Mouse (Mus musculus) T-helper 1 cell (primary cell): ENCODE data around the gene Emg1.
"Not testable (repeated sequence)": the region's sequence is repeated elsewhere in the genome, so short reads cannot be mapped to it uniquely, and the experiment has no call there.

Experiments used
- in situ Hi-C: fragments of 300-600 bp; cut with MboI, MseI; formaldehyde crosslinking; loops from one replicate; pipeline ENCODE4 v1.15.1; 2025; ENCODE audit warnings: high pct_unique_total_duplicates

The Emg1 gene

DNA sequence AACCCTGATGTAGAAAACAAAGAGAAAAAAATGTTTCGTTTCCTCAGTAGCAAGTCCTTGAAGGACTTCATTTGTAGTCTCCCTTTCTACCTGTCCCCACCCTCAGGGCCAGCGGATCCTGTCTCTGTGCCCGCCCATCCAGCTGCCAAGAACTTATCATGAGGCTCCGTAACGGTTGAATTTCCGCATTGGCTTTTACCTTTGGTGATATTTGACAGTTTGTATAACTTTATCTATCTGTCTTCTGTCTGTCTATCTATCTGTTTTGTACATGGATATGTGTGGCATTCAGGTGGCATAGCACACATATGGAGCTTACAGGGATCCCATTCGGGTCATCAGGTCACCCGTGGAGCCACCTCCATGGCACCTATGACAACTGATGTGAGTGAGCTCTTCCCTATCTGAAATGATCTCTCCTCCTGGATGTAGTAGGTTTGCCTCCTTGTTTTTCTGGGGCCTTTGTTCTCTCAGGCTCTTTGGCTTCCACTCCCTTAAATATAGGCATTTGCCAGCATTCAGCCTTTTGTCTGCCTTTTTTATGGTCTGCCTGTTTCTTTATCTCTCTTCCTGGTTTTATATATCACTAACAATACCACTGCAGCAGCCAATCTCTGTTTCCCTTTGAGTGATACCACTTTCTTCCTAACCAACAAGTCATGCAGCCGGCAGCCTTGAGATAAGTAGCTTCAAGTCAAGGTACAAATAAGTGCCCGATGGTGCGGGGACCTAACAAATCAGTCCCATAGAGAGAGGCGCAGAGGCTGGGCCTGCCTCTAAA, 26.2 kb downstream of the Emg1 start:
- in situ Hi-C loops, result no loop called here

DNA sequence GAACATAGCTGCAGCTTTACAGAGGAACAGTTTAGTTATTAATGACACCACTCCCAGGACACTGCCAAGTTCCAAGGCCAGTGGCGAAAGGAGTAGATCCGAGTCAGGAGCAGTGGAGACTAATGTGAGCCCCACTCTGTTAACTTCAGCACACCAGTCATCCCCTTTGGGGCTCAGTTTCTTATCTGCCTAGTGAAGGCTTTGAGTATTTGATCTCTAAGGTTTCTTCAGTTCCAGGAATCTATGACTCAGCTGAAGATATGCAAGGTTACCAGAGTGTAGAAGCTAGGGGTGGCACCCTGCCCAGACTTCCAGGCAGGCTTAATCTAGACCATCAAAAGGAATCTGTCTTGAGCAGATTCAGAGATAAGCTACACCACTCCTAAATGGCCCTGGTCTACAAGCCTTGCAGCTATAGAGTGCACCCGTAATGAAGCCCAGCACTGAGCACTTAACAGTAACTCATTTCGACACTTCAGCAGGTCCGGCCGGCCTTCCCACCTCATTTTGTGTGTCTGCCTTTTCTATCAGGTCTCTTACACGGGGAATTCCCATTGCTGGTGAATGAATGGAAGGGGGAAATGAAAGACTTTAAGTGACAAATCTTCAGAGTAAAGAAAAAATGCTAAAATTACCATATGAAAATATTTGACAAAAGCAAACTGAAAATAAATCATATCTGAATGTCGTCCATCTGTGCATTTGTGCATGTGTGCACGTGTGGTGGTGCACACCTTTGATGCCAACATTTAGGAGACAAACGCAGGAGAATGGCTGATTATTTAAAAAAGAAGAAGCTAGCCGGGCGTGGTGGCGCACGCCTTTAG, 28.2 kb downstream of the Emg1 start:
- in situ Hi-C loops, result no loop called here

- in situ Hi-C loops, result not testable (repeated sequence)
Measured at GRCm38 (mm10) chr6:124682291-124682690, 29.7 kb downstream of the Emg1 start.

DNA sequence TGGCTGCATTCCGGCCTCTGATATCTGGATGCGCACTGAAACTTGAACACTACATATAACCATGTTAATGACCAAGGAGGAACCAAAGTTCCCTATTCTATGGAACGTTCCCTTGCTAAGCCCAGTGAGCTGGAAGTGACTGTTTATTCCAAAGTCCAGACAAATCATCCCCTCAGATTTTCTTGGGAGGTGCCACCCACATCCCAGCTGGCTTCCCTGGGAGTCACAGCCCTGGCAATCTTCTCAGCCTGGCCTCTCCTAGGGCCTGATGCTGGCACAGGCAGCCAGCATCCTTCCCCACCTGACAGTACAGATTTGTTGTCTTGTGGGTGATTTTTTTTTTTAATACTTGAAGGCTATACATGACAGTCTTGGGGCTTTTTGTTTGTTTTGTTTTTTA, 32.5 kb downstream of the Emg1 start:
- in situ Hi-C loops, result no loop called here

DNA sequence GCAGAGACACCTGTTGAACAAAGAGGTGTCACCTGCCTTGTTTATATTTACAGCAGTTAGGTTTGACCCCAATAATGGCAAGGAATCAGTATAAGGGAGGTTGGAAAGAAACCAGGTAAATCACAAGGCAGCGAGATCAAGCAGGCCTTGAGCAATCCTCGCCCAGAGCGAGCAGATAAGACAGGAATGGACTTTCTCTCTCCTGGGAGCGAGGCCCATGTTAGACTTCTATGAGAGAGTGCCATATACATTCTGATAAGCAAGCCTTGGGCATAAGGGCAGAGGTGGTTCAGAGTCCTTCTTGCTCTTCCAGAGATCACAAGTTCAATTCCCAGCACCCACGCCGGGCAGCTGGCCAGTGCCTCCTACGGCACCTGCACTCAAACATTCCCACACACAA, 33.2 kb downstream of the Emg1 start:
- in situ Hi-C loops, result no loop called here

- in situ Hi-C loops, result no loop called here
Measured at GRCm38 (mm10) chr6:124676171-124676570, 35.8 kb downstream of the Emg1 start.

GRCm38 (mm10) chr6:124674591-124674990, 37.4 kb downstream of the Emg1 start:
- in situ Hi-C loops, result loop anchor here (25.0 kb wide), 1 partner anchor 813 kb away; the partner anchor contains the start of gene Cd9

- in situ Hi-C loops, result loop anchor here (25.0 kb wide), 1 partner anchor 814 kb away; the partner anchor contains the start of gene Cd9
Measured at GRCm38 (mm10) chr6:124673619-124674018, 38.4 kb downstream of the Emg1 start.

DNA sequence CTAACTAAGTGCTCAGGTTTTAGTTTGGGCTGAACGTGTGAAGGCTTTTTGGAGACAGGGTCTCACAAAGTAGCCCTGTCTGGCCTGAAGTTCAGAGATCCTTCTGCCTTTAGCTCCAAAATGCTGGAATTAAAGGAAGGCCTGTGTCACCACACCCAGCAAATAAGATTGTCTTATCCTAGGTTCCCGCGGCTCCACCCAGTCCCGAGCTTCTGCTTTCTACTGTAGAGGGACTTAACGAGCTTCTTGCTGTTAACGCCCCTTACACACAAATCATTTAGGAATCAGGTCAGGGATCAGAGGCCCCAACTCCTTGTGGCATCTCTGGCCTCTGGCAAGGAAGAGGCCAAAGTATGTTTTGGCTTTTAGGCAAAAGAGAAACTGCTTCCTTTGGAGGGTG, 39.9 kb downstream of the Emg1 start:
- in situ Hi-C loops, result loop anchor here (25.0 kb wide), 1 partner anchor 815 kb away; the partner anchor contains the start of gene Cd9

DNA sequence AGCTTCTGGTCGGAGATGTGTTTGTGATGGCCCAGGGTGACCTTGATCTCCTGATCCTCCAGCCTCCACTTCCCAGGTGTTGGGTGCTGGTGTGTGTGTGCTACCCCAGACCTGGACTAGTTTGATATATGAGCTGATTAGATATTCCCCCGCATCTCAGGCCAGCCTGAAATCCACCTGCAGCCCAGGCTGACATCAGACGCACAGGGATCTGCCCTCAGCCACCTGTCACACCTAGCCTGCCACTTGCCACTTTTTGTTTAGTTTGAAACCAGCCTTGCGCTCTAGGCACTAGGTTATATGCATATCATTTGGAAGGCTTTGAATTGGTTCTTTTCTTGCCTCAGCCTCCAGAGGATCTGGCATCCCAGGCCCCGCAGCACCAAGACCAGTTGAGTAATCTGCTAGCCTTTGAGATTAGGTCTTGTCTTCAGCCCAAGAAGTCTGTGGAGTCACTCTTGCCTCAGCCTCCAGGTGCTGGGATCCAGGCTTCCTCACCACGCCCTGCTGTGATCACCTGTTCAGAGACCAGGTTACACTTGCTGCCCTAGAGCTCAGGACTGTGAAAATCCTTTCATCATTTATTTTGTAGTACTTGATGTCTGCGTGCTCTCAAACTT, 41.6 kb downstream of the Emg1 start:
- in situ Hi-C loops, result loop anchor here (25.0 kb wide), 1 partner anchor 817 kb away; the partner anchor contains the start of gene Cd9

DNA sequence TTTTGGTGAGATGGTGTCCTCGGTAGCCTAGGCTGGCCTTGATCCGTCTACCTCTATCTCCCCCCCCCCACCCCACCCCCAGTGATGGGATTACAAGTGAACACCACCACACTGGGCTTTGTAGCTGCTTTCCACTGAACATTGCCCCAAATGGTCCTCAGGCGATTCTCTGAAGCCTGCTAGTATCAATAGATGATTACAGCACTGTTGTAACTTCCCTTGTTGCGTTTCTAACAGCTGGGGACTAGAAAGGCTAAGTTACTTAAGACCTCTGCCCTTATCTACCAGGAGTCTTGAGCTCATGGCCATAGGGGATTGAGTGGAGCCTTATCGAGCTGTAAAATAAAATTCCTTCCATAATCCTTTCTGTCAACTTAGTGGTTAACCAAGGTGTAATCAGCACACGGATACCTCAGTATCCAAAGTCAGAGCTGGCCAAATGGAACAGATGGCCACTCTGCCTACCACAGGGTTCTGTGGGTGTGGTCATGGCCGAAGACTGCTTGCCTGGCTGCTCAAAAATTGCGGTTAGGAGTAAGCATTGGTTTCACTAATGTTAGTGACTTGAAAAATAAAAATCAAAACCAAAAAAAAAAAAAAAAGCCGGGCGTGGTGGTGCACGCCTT, 42.6 kb downstream of the Emg1 start:
- in situ Hi-C loops, result loop anchor here (25.0 kb wide), 1 partner anchor 818 kb away; the partner anchor contains the start of gene Cd9

DNA sequence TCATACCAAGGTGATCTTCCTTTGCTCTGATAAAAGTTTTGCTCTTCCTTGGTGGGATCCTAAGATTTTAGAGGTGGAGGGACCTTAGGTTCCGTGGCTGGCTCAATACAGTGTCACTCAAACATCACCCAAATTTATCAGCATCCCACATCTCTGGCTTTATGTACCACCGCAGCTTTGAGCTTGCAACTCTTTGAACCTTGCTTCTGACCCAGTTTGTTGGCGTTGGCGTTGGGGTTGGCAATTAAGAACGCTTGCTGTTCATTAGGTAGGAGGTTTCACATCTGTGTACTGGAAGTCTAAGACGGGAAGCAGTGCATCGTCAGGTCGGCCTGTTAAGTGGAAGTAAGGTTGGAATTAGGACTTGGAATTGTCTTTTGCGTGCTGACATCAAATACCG, 47.0 kb downstream of the Emg1 start:
- in situ Hi-C loops, result loop anchor here (25.0 kb wide), 1 partner anchor 822 kb away; the partner anchor contains the start of gene Cd9

- in situ Hi-C loops, result loop anchor here (25.0 kb wide), 1 partner anchor 823 kb away; the partner anchor contains the start of gene Cd9
Measured at GRCm38 (mm10) chr6:124664256-124664655, 47.7 kb downstream of the Emg1 start.

GRCm38 (mm10) chr6:124663424-124663795, 48.6 kb downstream of the Emg1 start:
- in situ Hi-C loops, result loop anchor here (25.0 kb wide), 1 partner anchor 824 kb away; the partner anchor contains the start of gene Cd9

DNA sequence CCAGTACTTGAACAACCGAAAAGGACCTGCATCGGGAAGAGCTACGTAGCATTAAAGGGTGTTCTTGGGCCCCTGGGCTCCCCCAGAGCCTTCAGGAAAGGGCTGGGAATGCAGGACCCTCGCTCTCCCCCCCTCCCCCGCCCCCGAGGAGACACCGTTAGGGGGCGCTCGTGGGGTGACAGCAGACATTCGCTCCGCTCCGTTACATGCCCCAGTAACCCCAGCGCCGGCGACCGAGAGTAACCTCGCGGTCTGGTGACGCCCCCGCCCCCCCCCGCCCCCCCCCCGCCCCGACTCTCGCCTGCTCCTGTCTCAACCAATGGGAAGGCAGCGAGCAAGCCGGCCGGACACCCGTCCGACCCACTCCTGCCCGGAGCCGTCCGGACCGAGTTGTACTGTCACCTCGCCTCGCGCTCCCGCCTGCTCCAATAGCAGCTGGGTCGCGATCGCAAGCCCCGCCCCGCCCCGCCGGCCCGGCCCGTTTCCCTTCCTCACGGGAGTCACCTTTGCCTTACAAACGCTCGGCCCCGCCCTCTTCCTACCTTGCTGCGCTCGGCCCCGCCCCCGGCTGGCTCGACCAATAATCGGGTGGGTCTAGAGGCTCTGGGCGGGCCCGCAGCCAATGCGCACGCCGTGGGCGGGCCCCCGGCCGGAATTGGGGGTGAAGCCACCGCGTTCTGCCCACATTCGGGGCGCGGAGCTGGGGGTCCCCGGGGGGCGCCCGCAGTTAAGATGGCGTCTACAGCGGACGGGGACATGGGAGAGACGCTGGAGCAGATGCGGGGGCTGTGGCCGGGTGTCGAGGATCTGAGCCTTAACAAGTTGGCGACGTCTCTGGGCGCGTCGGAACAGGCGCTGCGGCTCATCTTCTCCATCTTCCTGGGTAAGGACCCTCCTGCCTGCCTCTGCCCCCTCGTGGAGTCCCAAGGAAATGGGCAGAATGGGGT, 49.2 kb downstream of the Emg1 start, which contains the start of gene Lpcat3:
TSS of gene Lpcat3 (plus strand) at position 551 of the 947 bp plus-strand sequence.
- in situ Hi-C loops, result loop anchor here (25.0 kb wide), 1 partner anchor 825 kb away; the partner anchor contains the start of gene Cd9

GRCm38 (mm10) chr6:124661995-124662394, 50.0 kb downstream of the Emg1 start:
- in situ Hi-C loops, result loop anchor here (25.0 kb wide), 1 partner anchor 825 kb away; the partner anchor contains the start of gene Cd9

- in situ Hi-C loops, result loop anchor here (25.0 kb wide), 1 partner anchor 826 kb away; the partner anchor contains the start of gene Cd9
Measured at GRCm38 (mm10) chr6:124661156-124661806, 50.7 kb downstream of the Emg1 start.

- in situ Hi-C loops, result loop anchor here (25.0 kb wide), 1 partner anchor 829 kb away; the partner anchor contains the start of gene Cd9
Measured at GRCm38 (mm10) chr6:124658067-124658466, 53.9 kb downstream of the Emg1 start.

DNA sequence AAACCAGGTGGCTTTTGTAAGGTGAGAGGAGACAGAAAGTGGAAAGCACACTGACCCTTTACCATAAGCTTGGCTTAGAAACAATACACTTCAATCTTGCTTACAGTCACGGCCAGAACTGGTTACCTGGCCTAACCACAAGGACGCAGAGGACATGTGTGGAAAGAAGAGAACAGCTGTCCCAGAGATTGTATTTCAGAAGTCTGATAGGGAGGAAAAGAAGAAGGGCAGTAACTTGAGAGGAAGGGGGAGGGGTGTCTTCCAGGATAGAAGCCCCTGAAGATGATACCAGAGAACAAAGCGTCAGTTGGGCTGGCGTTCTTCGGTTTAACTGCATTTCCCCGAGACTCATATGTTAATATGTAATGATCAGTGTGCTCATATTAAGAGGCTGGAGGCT, 56.1 kb downstream of the Emg1 start:
- in situ Hi-C loops, result loop anchor here (25.0 kb wide), 1 partner anchor 831 kb away; the partner anchor contains the start of gene Cd9
